Mouse (Mus musculus): ENCODE results near the gene Olfr1166. TPM values are rescaled to one million over a fixed set of nuclear protein-coding genes. Genes with fewer than 3 reads are reported as not detected.
"Not testable (repeated sequence)": the region's sequence is repeated elsewhere in the genome, so short reads cannot be mapped to it uniquely, and the experiment has no call there.

Gene Olfr1166
- total RNA-seq (2021), result not detected
- long read RNA-seq, experiment 1, result 0 reads
- long read RNA-seq, experiment 2, result 0 reads

- Histone ChIP-seq H3K27ac (no peak within 1 kb of the TSS), H3K4me3 (no peak within 1 kb of the TSS)
- no peak for TF ChIP-seq CTCF (IDR thresholded peaks at IDR 0.05)
- no peak for DNase-seq
- intact Hi-C loops (cut with DNase I), result no loop called here
Observed at GRCm38 (mm10) chr2:88128172-88128571, at the start of gene Olfr1166. Gene Olfr1166 (minus strand): TSS chr2:88128272.

DNA sequence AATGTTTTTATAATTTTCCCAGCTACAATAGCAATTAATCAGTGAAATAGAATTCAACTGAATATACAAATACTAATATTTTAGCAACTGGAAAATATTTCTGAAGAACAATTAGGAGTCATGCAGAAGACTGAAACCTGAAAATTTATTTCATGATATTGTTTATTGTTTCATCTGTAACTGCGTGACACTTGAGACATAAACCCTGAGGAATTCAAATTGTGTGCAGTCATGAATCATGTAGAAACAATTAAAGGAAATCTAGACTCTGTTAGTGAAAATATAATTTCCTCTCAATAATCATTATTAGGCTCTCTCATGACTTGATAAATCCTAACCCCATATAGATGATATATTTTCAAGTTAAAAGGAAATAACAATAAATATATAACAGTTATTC, 27.0 kb upstream of the Olfr1166 start, which contains the start of gene Olfr1167:
Gene Olfr1167, minus strand, starts transcription at position 101 of the 400 bp plus-strand sequence.
- intact Hi-C loops (cut with DNase I); H3K27ac ChIP-seq; H3K4me3 ChIP-seq; DNase-seq: not testable (repeated sequence)

DNA sequence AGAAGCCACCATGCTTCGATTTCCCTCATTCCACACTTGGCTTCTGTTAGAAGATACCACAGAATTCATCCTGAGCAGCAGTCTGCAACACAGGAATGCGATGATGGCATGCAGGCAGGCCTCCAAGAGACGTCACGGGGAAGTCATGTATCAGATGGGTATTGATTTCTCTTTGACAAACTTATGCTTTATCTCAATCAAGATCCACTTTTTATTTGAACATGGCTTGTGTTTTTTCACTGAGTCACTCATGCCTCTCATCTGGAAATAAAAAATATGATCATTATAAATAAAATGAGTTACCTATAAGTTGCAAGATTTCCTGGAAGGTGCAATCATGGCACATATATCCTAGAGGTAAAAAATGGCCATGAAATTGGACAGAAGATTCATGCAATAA, 34.2 kb downstream of the Olfr1166 start, which contains the start of gene Olfr1164:
Gene Olfr1164, minus strand, starts transcription at position 101 of the 400 bp plus-strand sequence.
- no peak for DNase-seq
- intact Hi-C loops (cut with DNase I), result no loop called here
- no peak for TF ChIP-seq CTCF (IDR thresholded peaks at IDR 0.05)
- no peak within 1 kb of the TSS for H3K27ac ChIP-seq
- H3K4me3 ChIP-seq, result no peak within 1 kb of the TSS

Other genes starting within 250 kb of the Olfr1166 start
- gene Olfr1153, start 233.3 kb downstream of the Olfr1166 start, total RNA-seq (2021), result not detected
- gene Olfr1154, start 223.1 kb downstream of the Olfr1166 start, total RNA-seq (2021), result not detected
- gene Olfr1155, start 183.1 kb downstream of the Olfr1166 start, total RNA-seq (2021), result not detected
- gene Olfr1156, start 175.2 kb downstream of the Olfr1166 start, total RNA-seq (2021), result not detected
- gene Olfr1157, start 160.0 kb downstream of the Olfr1166 start, total RNA-seq (2021), result not detected
- not detected for gene Olfr74, start 153.6 kb downstream of the Olfr1166 start, total RNA-seq (2021)
- not detected for gene Olfr1158, start 138.2 kb downstream of the Olfr1166 start, total RNA-seq (2021)
- not detected for gene Olfr1160, start 120.0 kb downstream of the Olfr1166 start, total RNA-seq (2021)
- not detected for gene Olfr1161, start 105.5 kb downstream of the Olfr1166 start, total RNA-seq (2021)
- not detected for gene Olfr73, start 90.6 kb downstream of the Olfr1166 start, total RNA-seq (2021)
- gene Olfr1162, start 77.1 kb downstream of the Olfr1166 start, total RNA-seq (2021), result not detected
- gene Olfr1163, start 56.4 kb downstream of the Olfr1166 start, total RNA-seq (2021), result not detected
- not detected for gene Olfr1164, start 34.3 kb downstream of the Olfr1166 start, total RNA-seq (2021)
- not detected for gene Olfr1167, start 26.9 kb upstream of the Olfr1166 start, total RNA-seq (2021)
- not detected for gene Olfr1168, start 53.6 kb upstream of the Olfr1166 start, total RNA-seq (2021)
- gene Olfr1170, start 100.1 kb upstream of the Olfr1166 start, total RNA-seq (2021), result not detected
- gene Olfr1173, start 151.6 kb upstream of the Olfr1166 start, total RNA-seq (2021), result not detected
- not detected for gene Olfr1174-ps, start 186.9 kb upstream of the Olfr1166 start, total RNA-seq (2021)
- not detected for gene Olfr1175-ps, start 198.9 kb upstream of the Olfr1166 start, total RNA-seq (2021)
- gene Olfr1176, start 208.4 kb upstream of the Olfr1166 start, total RNA-seq (2021), result not detected
- gene Olfr1177-ps, start 218.2 kb upstream of the Olfr1166 start, total RNA-seq (2021), result not detected